Mouse (Mus musculus) heart, adult 2 months (tissue): ENCODE data around the gene Aldh18a1.

Source experiments
- CTCF ChIP-seq: fragments of 200-600 bp; IDR thresholded peaks from 2 replicates; pipeline ENCODE4 v1.8.1; 2022; ENCODE audit warnings: antibody characterized with exemption, mild to moderate bottlenecking, moderate library complexity
- EP300 ChIP-seq: fragments of 200-500 bp; IDR thresholded peaks from 2 replicates; pipeline ENCODE4 v1.6.1; 2011; ENCODE audit warnings: low read depth, low read length, control low read depth; ENCODE audit not compliant: insufficient read depth
- POLR2A ChIP-seq: fragments of 200-500 bp; IDR thresholded peaks from 2 replicates; pipeline ENCODE4 v1.6.1; 2011; ENCODE audit warnings: mild to moderate bottlenecking, low read depth, low read length, control low read depth; ENCODE audit not compliant: insufficient read depth

DNA sequence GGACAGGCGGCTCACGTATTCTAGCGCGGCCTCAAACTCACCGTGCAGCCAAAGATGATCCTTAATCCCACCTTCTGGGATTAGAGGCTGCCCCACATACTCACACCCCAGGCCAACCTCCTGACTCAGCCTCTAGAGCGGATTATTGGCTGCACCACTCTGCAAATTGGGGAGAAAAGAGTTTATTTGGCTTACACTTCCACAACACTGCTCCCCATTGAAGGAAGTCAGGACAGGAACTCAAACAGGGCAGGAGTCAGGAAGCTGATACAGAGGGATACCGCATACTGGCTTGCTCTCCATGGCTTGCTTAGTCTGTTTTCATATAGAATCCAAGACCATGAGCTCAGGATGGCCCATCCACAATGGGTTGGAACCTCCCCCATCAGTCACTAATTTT, 73.9 kb downstream of the Aldh18a1 start:
- TF ChIP-seq CTCF (no peak), POLR2A (no peak), EP300 (no peak)
